Mouse (Mus musculus): ENCODE measurements at regions not wholly inside any gene's neighbourhood (a gene's known extent, or its start where the extent isn't known, plus 50 kb on each side); places are given as distances from the start of the nearest gene placed in this dataset.

GRCm38 (mm10) chr13:101373581-101374189, 394.3 kb downstream of the Pik3r1 start:
- Histone ChIP-seq H3K27ac (ENCODE audit: low read length) (no peak overlapping the region), H3K9ac (ENCODE audit: low read depth, low read length) (no peak overlapping the region), H3K4me2 (ENCODE audit: low read depth, low read length) (no peak overlapping the region), H3K9me3 (ENCODE audit: control insufficient read depth, low read length) (no peaks in the 10 kb centered on the region), H3K36me3 (ENCODE audit: control insufficient read depth, insufficient read depth, low read length) (no peaks in the 10 kb centered on the region), H3K4me3 (ENCODE audit: low read length) (no peak overlapping the region), H3K27me3 (replicated peaks; ENCODE audit: control insufficient read depth, insufficient read depth, low read length) (no peaks in the 10 kb centered on the region), H3K4me1 (ENCODE audit: control insufficient read depth, insufficient read depth, low read length) (no peaks in the 10 kb centered on the region)
- 80% methylated on average over 5 of the region's 5 CpGs for WGBS
- ATAC-seq, result no peak

DNA sequence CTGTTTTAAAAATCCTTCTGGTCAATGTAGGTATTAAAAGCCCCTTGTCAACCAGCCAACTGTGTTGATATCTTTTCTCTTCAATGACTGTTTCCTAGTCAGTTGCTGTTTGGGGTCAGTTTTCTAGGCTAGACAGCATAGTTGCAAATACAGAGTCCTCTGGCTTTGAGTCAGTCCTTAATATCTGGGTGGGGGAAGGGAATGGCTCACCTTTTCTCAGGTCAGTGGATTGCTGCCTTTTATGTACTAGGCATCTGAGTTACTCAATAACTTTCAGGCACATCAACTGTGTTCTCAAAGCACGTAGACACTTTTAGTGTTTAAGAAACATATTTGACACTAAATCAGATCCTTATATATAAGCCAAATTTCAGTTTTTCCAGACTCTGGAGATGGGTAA, 396.1 kb downstream of the Pik3r1 start:
- no peak overlapping the region for H3K9ac ChIP-seq (ENCODE audit: low read depth, low read length)
- H3K4me3 ChIP-seq (ENCODE audit: low read length), result no peak overlapping the region
- no peaks in the 10 kb centered on the region for H3K27me3 ChIP-seq (replicated peaks; ENCODE audit: control insufficient read depth, insufficient read depth, low read length)
- no peaks in the 10 kb centered on the region for H3K36me3 ChIP-seq (ENCODE audit: control insufficient read depth, insufficient read depth, low read length)
- 60% methylated on average over 1 of the region's 1 CpGs for WGBS
- no peak overlapping the region for H3K27ac ChIP-seq (ENCODE audit: low read length)
- H3K4me1 ChIP-seq (ENCODE audit: control insufficient read depth, insufficient read depth, low read length), result no peaks in the 10 kb centered on the region
- no peak overlapping the region for H3K4me2 ChIP-seq (ENCODE audit: low read depth, low read length)
- ATAC-seq, result 0 out of 2 replicates have a peak, but pooled peaks have one; percentile 59
- no peaks in the 10 kb centered on the region for H3K9me3 ChIP-seq (ENCODE audit: control insufficient read depth, low read length)

DNA sequence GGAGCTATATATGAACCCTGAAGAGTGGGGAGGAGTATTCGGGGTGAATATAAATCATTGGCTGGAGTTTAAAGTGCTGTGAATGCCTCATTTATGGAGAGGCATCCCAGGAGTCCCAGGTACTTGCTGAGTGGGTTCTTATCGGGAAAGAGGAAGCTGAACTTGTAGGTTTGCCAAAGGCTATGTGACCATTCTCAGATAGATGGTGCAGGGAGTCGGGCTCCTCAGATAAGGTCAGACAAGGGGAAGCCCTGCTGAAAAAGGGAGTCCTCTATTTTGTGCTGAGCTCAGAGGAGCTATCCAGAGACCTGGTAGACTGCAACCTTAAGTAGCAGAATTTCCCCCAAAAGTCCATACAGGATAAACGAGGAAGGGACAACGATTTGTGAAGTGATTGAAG, 399.8 kb downstream of the Pik3r1 start:
- H3K27me3 ChIP-seq (replicated peaks; ENCODE audit: control insufficient read depth, insufficient read depth, low read length), result no peaks in the 10 kb centered on the region
- WGBS, result 68% methylated on average over 5 of the region's 5 CpGs
- H3K36me3 ChIP-seq (ENCODE audit: control insufficient read depth, insufficient read depth, low read length), result no peaks in the 10 kb centered on the region
- no peak overlapping the region for H3K4me2 ChIP-seq (ENCODE audit: low read depth, low read length)
- H3K9me3 ChIP-seq (ENCODE audit: control insufficient read depth, low read length), result no peaks in the 10 kb centered on the region
- no peaks in the 10 kb centered on the region for H3K4me1 ChIP-seq (ENCODE audit: control insufficient read depth, insufficient read depth, low read length)
- ATAC-seq, result no peak
- no peak overlapping the region for H3K27ac ChIP-seq (ENCODE audit: low read length)
- H3K9ac ChIP-seq (ENCODE audit: low read depth, low read length), result no peak overlapping the region
- no peak overlapping the region for H3K4me3 ChIP-seq (ENCODE audit: low read length)

GRCm38 (mm10) chr13:101355363-101355762, 412.7 kb downstream of the Pik3r1 start:
- Histone ChIP-seq H3K4me1 (ENCODE audit: control insufficient read depth, insufficient read depth, low read length) (no peaks in the 10 kb centered on the region), H3K4me3 (ENCODE audit: low read length) (no peak overlapping the region), H3K9me3 (ENCODE audit: control insufficient read depth, low read length) (no peaks in the 10 kb centered on the region), H3K9ac (ENCODE audit: low read depth, low read length) (no peak overlapping the region), H3K36me3 (ENCODE audit: control insufficient read depth, insufficient read depth, low read length) (no peaks in the 10 kb centered on the region), H3K27me3 (replicated peaks; ENCODE audit: control insufficient read depth, insufficient read depth, low read length) (no peaks in the 10 kb centered on the region), H3K4me2 (ENCODE audit: low read depth, low read length) (no peak overlapping the region), H3K27ac (ENCODE audit: low read length) (no peak overlapping the region)
- no peak for ATAC-seq
- WGBS, result 88% methylated on average over 3 of the region's 3 CpGs

DNA sequence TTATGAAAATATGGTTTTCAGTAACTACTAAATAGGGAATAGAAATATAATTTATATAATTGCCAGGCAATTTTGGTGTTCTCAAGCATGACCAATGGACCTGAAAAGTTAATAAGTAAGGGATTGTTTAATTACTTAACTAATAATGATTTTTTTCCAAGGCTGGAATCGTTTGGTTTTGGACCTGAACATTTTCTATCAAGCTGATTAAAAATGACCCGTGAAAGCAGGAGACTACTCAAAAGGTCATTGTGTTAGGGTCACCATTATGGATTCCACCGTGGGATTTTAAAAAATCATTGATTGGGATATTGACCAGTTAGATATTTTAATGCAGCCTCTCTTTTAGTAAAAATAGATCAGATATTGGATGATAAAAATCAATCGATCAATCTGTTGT, 416.9 kb downstream of the Pik3r1 start:
- no peaks in the 10 kb centered on the region for H3K9me3 ChIP-seq (ENCODE audit: control insufficient read depth, low read length)
- H3K9ac ChIP-seq (ENCODE audit: low read depth, low read length), result no peak overlapping the region
- WGBS, result 76% methylated on average over 4 of the region's 4 CpGs
- no peak for ATAC-seq
- no peaks in the 10 kb centered on the region for H3K36me3 ChIP-seq (ENCODE audit: control insufficient read depth, insufficient read depth, low read length)
- no peak overlapping the region for H3K27ac ChIP-seq (ENCODE audit: low read length)
- H3K27me3 ChIP-seq (replicated peaks; ENCODE audit: control insufficient read depth, insufficient read depth, low read length), result no peaks in the 10 kb centered on the region
- no peak overlapping the region for H3K4me3 ChIP-seq (ENCODE audit: low read length)
- H3K4me2 ChIP-seq (ENCODE audit: low read depth, low read length), result no peak overlapping the region
- H3K4me1 ChIP-seq (ENCODE audit: control insufficient read depth, insufficient read depth, low read length), result no peaks in the 10 kb centered on the region

DNA sequence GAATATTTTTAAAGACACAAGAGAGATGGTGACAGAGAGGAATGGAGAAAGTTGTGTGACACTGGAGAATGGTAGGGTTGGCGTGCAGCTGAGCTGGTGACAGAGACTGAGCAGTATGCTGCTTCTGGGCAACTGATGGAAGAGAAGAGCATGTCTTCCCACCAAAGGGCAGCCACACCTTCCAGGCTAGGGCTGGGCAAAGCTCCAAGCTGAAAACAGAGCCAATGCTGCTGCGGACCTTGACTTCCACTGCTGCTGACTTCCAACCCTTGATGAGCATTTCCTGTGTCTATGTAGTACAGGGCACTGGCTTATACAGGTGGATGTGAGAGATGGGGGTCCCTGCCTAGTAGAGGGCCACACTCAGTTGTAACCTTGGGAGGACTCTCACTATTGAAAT, 418.7 kb downstream of the Pik3r1 start:
- H3K4me2 ChIP-seq (ENCODE audit: low read depth, low read length), result no peak overlapping the region

DNA sequence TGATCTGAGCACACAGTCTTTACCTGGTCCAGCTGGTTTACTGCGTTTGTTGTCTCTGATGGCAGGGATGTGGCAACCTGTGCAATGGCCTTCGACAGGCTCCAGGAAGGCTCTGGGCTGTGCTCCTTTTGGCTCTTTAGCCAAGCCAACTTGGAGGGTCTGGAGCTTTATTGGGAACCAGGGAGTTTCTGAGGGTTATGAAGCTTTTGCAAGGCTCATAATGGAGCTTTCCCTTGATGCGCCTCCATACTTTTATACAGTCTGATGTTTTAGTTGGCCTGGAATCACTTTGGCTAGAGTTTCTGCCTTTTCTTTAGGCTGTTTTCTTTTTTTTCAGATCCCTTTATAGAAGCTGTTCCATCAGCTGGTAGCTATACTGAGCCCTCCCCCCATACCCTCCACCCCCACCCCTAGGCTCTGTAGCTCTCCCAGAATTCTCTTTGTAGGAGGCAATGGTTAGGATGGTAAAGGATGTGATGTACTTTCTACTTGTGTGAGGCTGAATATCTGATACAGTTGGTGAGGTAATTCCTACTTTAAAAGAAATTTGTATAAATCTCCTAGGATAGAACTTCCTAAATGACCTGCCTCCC, 429.6 kb downstream of the Pik3r1 start:
- Histone ChIP-seq H3K9me3 (ENCODE audit: control insufficient read depth, low read length) (no peaks in the 10 kb centered on the region), H3K27ac (ENCODE audit: low read length) (no peak overlapping the region), H3K36me3 (ENCODE audit: control insufficient read depth, insufficient read depth, low read length) (no peaks in the 10 kb centered on the region), H3K4me3 (ENCODE audit: low read length) (no peak overlapping the region), H3K4me2 (ENCODE audit: low read depth, low read length) (no peak overlapping the region), H3K9ac (ENCODE audit: low read depth, low read length) (no peak overlapping the region), H3K4me1 (ENCODE audit: control insufficient read depth, insufficient read depth, low read length) (no peaks in the 10 kb centered on the region), H3K27me3 (replicated peaks; ENCODE audit: control insufficient read depth, insufficient read depth, low read length) (no peaks in the 10 kb centered on the region)
- 86% methylated on average over 3 of the region's 3 CpGs for WGBS
- no peak for ATAC-seq

More for the DNA sequence above, 418.7 kb downstream of the Pik3r1 start:
- WGBS, result 91% methylated on average over 2 of the region's 2 CpGs
- H3K27ac ChIP-seq (ENCODE audit: low read length), result no peak overlapping the region
- H3K4me3 ChIP-seq (ENCODE audit: low read length), result no peak overlapping the region
- no peak overlapping the region for H3K9ac ChIP-seq (ENCODE audit: low read depth, low read length)
- no peaks in the 10 kb centered on the region for H3K27me3 ChIP-seq (replicated peaks; ENCODE audit: control insufficient read depth, insufficient read depth, low read length)
- no peak for ATAC-seq
- H3K4me1 ChIP-seq (ENCODE audit: control insufficient read depth, insufficient read depth, low read length), result no peaks in the 10 kb centered on the region
- no peaks in the 10 kb centered on the region for H3K9me3 ChIP-seq (ENCODE audit: control insufficient read depth, low read length)
- H3K36me3 ChIP-seq (ENCODE audit: control insufficient read depth, insufficient read depth, low read length), result no peaks in the 10 kb centered on the region

DNA sequence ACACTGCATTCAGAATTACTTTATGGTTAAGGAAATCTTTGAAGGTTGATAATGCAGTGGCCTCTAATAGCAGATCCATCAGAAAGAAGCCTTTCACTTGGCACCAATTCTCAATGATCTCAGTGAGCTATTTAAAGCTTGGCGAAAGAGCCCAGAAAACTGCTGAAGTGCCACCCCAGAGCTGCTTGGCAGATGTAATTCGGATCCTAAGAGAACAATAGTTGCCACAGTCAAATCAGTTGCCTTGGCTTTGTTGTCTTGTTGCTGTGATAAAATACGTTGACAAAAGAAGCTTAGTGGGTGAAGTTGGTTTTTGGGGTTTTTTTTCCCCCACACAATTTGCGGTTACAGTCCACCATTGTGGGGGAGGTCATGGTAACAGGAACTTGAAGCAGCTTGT, 449.4 kb downstream of the Pik3r1 start:
- 63% methylated on average over 4 of the region's 4 CpGs for WGBS
- H3K27ac ChIP-seq (ENCODE audit: low read length), result no peak overlapping the region
- no peak overlapping the region for H3K4me3 ChIP-seq (ENCODE audit: low read length)
- no peaks in the 10 kb centered on the region for H3K36me3 ChIP-seq (ENCODE audit: control insufficient read depth, insufficient read depth, low read length)
- H3K4me2 ChIP-seq (ENCODE audit: low read depth, low read length), result no peak overlapping the region
- H3K9ac ChIP-seq (ENCODE audit: low read depth, low read length), result no peak overlapping the region
- no peaks in the 10 kb centered on the region for H3K27me3 ChIP-seq (replicated peaks; ENCODE audit: control insufficient read depth, insufficient read depth, low read length)
- no peaks in the 10 kb centered on the region for H3K4me1 ChIP-seq (ENCODE audit: control insufficient read depth, insufficient read depth, low read length)
- no peaks in the 10 kb centered on the region for H3K9me3 ChIP-seq (ENCODE audit: control insufficient read depth, low read length)
- no peak for ATAC-seq

- Histone ChIP-seq H3K9me3 (ENCODE audit: control insufficient read depth, low read length) (no peaks in the 10 kb centered on the region), H3K9ac (ENCODE audit: low read depth, low read length) (no peak overlapping the region), H3K4me1 (ENCODE audit: control insufficient read depth, insufficient read depth, low read length) (no peaks in the 10 kb centered on the region), H3K27me3 (replicated peaks; ENCODE audit: control insufficient read depth, insufficient read depth, low read length) (no peaks in the 10 kb centered on the region), H3K36me3 (ENCODE audit: control insufficient read depth, insufficient read depth, low read length) (no peaks in the 10 kb centered on the region), H3K4me3 (ENCODE audit: low read length) (no peak overlapping the region), H3K27ac (ENCODE audit: low read length) (no peak overlapping the region), H3K4me2 (ENCODE audit: low read depth, low read length) (no peak overlapping the region)
- WGBS, result 74% methylated on average over 4 of the region's 4 CpGs
- ATAC-seq, result no peak
Observed at GRCm38 (mm10) chr13:101316336-101316735, 451.7 kb downstream of the Pik3r1 start.

- no peak for ATAC-seq
Observed at GRCm38 (mm10) chr13:101314040-101314439, 454.0 kb downstream of the Pik3r1 start.

More at GRCm38 (mm10) chr13:101314040-101314439, 454.0 kb downstream of the Pik3r1 start:
- Histone ChIP-seq H3K4me3 (ENCODE audit: low read length) (no peak overlapping the region), H3K36me3 (ENCODE audit: control insufficient read depth, insufficient read depth, low read length) (no peaks in the 10 kb centered on the region), H3K4me1 (ENCODE audit: control insufficient read depth, insufficient read depth, low read length) (no peaks in the 10 kb centered on the region), H3K9ac (ENCODE audit: low read depth, low read length) (no peak overlapping the region), H3K4me2 (ENCODE audit: low read depth, low read length) (no peak overlapping the region), H3K9me3 (ENCODE audit: control insufficient read depth, low read length) (no peaks in the 10 kb centered on the region), H3K27ac (ENCODE audit: low read length) (no peak overlapping the region), H3K27me3 (replicated peaks; ENCODE audit: control insufficient read depth, insufficient read depth, low read length) (no peaks in the 10 kb centered on the region)

Data from intestine, embryonic 16.5 days (tissue).